Mouse (Mus musculus): ENCODE data around the gene Dcdc2b. TPM values are rescaled to one million over a fixed set of nuclear protein-coding genes. Genes with fewer than 3 reads are reported as not detected.

The Dcdc2b gene
- polyA plus RNA-seq, 1 experiment from 2014 or later: 3.0 TPM

GRCm38 (mm10) chr4:129578466-129578865 is 35.6 kb downstream of the Dcdc2b start, which contains the start of gene Fam167b:
Gene Fam167b, minus strand, starts transcription at chr4:129578549.
- DNase-seq (ENCODE audit: low spot score): no peak

GRCm38 (mm10) chr4:129577688-129578087 is 36.4 kb downstream of the Dcdc2b start:
- DNase-seq (ENCODE audit: low spot score): no peak

- peak; percentile 67 for DNase-seq (ENCODE audit: low spot score)
These were observed 37.1 kb downstream of the Dcdc2b start for GRCm38 (mm10) chr4:129576863-129577491.

- DNase-seq (ENCODE audit: low spot score): peak; percentile 95
These were observed 38.7 kb downstream of the Dcdc2b start for GRCm38 (mm10) chr4:129575171-129575844.

- peak; percentile 90 for DNase-seq (ENCODE audit: low spot score)
These were observed 40.6 kb downstream of the Dcdc2b start, which contains the start of gene Lck for GRCm38 (mm10) chr4:129573430-129573829. Gene Lck, minus strand, starts transcription at chr4:129573641.

GRCm38 (mm10) chr4:129573093-129573370 is 41.0 kb downstream of the Dcdc2b start:
- no peak for DNase-seq (ENCODE audit: low spot score)

GRCm38 (mm10) chr4:129572236-129573092 is 41.6 kb downstream of the Dcdc2b start:
- no peak for DNase-seq (ENCODE audit: low spot score)

GRCm38 (mm10) chr4:129571551-129572084 is 42.4 kb downstream of the Dcdc2b start:
- DNase-seq (ENCODE audit: low spot score): peak; percentile 33

- no peak for DNase-seq (ENCODE audit: low spot score)
These were observed 44.0 kb downstream of the Dcdc2b start for GRCm38 (mm10) chr4:129570028-129570427.

GRCm38 (mm10) chr4:129568366-129568765 is 45.7 kb downstream of the Dcdc2b start:
- no peak for DNase-seq (ENCODE audit: low spot score)

GRCm38 (mm10) chr4:129565139-129565538 is 48.9 kb downstream of the Dcdc2b start:
- no peak for DNase-seq (ENCODE audit: low spot score)

- DNase-seq (ENCODE audit: low spot score): no peak
These were observed 50.3 kb downstream of the Dcdc2b start for GRCm38 (mm10) chr4:129563718-129564117.

GRCm38 (mm10) chr4:129561184-129561583 is 52.9 kb downstream of the Dcdc2b start:
- no peak for DNase-seq (ENCODE audit: low spot score)

Other genes with a start within 250 kb of the Dcdc2b start
- 6.0 and 6.6 TPM in 2 replicates for gene Zbtb8a, start 236.1 kb downstream of the Dcdc2b start, polyA plus RNA-seq (2015; fragmentation: Nextera tagmentation; extraction: Ambion mirVana)
- gene Zbtb8b, start 173.4 kb downstream of the Dcdc2b start, polyA plus RNA-seq (2015; fragmentation: Nextera tagmentation; extraction: Ambion mirVana): 1.7 and 1.8 TPM in 2 replicates
- 18.4 and 19.1 TPM in 2 replicates for gene Bsdc1, start 152.7 kb downstream of the Dcdc2b start, polyA plus RNA-seq (2015; fragmentation: Nextera tagmentation; extraction: Ambion mirVana)
- gene Tssk3, start 123.2 kb downstream of the Dcdc2b start, polyA plus RNA-seq (2015; fragmentation: Nextera tagmentation; extraction: Ambion mirVana): 0.09 TPM in 1 of 2 replicates, not detected in the other
- 0.62 TPM in 1 of 2 replicates, not detected in the other for gene Fam229a, start 123.1 kb downstream of the Dcdc2b start, polyA plus RNA-seq (2015; fragmentation: Nextera tagmentation; extraction: Ambion mirVana)
- gene Marcksl1, start 100.7 kb downstream of the Dcdc2b start, polyA plus RNA-seq (2015; fragmentation: Nextera tagmentation; extraction: Ambion mirVana): 382 and 399 TPM in 2 replicates
- 310 and 317 TPM in 2 replicates for gene Hdac1, start 71.5 kb downstream of the Dcdc2b start, polyA plus RNA-seq (2015; fragmentation: Nextera tagmentation; extraction: Ambion mirVana)
- 1,471 and 1,532 TPM in 2 replicates for gene Lck, start 40.6 kb downstream of the Dcdc2b start, polyA plus RNA-seq (2015; fragmentation: Nextera tagmentation; extraction: Ambion mirVana)
- 2.6 and 3.7 TPM in 2 replicates for gene Fam167b, start 35.7 kb downstream of the Dcdc2b start, polyA plus RNA-seq (2015; fragmentation: Nextera tagmentation; extraction: Ambion mirVana)
- gene Eif3i, start 13.6 kb downstream of the Dcdc2b start, polyA plus RNA-seq (2015; fragmentation: Nextera tagmentation; extraction: Ambion mirVana): 325 and 333 TPM in 2 replicates
- 190 and 230 TPM in 2 replicates for gene Tmem234, start 13.6 kb downstream of the Dcdc2b start, polyA plus RNA-seq (2015; fragmentation: Nextera tagmentation; extraction: Ambion mirVana)
- 39.5 and 40.6 TPM in 2 replicates for gene Iqcc, start 4.8 kb upstream of the Dcdc2b start, polyA plus RNA-seq (2015; fragmentation: Nextera tagmentation; extraction: Ambion mirVana)
- 81.7 and 87.2 TPM in 2 replicates for gene Ccdc28b, start 9.7 kb upstream of the Dcdc2b start, polyA plus RNA-seq (2015; fragmentation: Nextera tagmentation; extraction: Ambion mirVana)
- gene Txlna, start 26.8 kb upstream of the Dcdc2b start, polyA plus RNA-seq (2015; fragmentation: Nextera tagmentation; extraction: Ambion mirVana): 57.4 and 64.5 TPM in 2 replicates
- gene Kpna6, start 58.5 kb upstream of the Dcdc2b start, polyA plus RNA-seq (2015; fragmentation: Nextera tagmentation; extraction: Ambion mirVana): 8.9 and 11.6 TPM in 2 replicates
- 7.7 and 9.2 TPM in 2 replicates for gene Tmem39b, start 82.6 kb upstream of the Dcdc2b start, polyA plus RNA-seq (2015; fragmentation: Nextera tagmentation; extraction: Ambion mirVana)
- 127 and 145 TPM in 2 replicates for gene Khdrbs1, start 128.0 kb upstream of the Dcdc2b start, polyA plus RNA-seq (2015; fragmentation: Nextera tagmentation; extraction: Ambion mirVana)
- 526 and 559 TPM in 2 replicates for gene Ptp4a2, start 197.0 kb upstream of the Dcdc2b start, polyA plus RNA-seq (2015; fragmentation: Nextera tagmentation; extraction: Ambion mirVana)

Data from thymus, postnatal 0 days (tissue).